Mouse (Mus musculus): Measurements from ENCODE around the gene Rac1.
"Not testable (repeated sequence)": the region's sequence is repeated elsewhere in the genome, so short reads cannot be mapped to it uniquely, and the experiment has no call there.

Gene Rac1

GRCm38 (mm10) chr5:143525454-143526225 lies 2.2 kb downstream of the Rac1 start:
- DNase-seq, result no peak

- DNase-seq, result no peak
Observed at GRCm38 (mm10) chr5:143522882-143523281, 5.0 kb downstream of the Rac1 start.

GRCm38 (mm10) chr5:143520415-143520814 lies 7.4 kb downstream of the Rac1 start:
- DNase-seq, result no peak

- DNase-seq, result no peak
Observed at GRCm38 (mm10) chr5:143518045-143518591, 9.7 kb downstream of the Rac1 start.

GRCm38 (mm10) chr5:143517436-143517835 lies 10.4 kb downstream of the Rac1 start:
- no peak for DNase-seq

- no peak for DNase-seq
Observed at GRCm38 (mm10) chr5:143517005-143517404, 10.8 kb downstream of the Rac1 start.

GRCm38 (mm10) chr5:143514878-143515277 lies 13.0 kb downstream of the Rac1 start:
- no peak for DNase-seq

- no peak for DNase-seq
Observed at GRCm38 (mm10) chr5:143512305-143512704, 15.5 kb downstream of the Rac1 start.

- no peak for DNase-seq
Observed at GRCm38 (mm10) chr5:143511577-143511976, 16.3 kb downstream of the Rac1 start.

GRCm38 (mm10) chr5:143509737-143510136 lies 18.1 kb downstream of the Rac1 start:
- DNase-seq, result no peak

GRCm38 (mm10) chr5:143509294-143509693 lies 18.5 kb downstream of the Rac1 start:
- DNase-seq, result no peak

- no peak for DNase-seq
Observed at GRCm38 (mm10) chr5:143505545-143505944, 22.3 kb downstream of the Rac1 start.

- DNase-seq, result no peak
Observed at GRCm38 (mm10) chr5:143505056-143505455, 22.8 kb downstream of the Rac1 start.

- no peak for DNase-seq
Observed at GRCm38 (mm10) chr5:143504453-143504852, 23.4 kb downstream of the Rac1 start.

GRCm38 (mm10) chr5:143503740-143504139 lies 24.1 kb downstream of the Rac1 start:
- DNase-seq, result no peak

GRCm38 (mm10) chr5:143502899-143503557 lies 24.8 kb downstream of the Rac1 start:
- DNase-seq, result no peak

- peak; percentile 37 for DNase-seq
Observed at GRCm38 (mm10) chr5:143501649-143502048, 26.2 kb downstream of the Rac1 start.

- DNase-seq, result no peak
Observed at GRCm38 (mm10) chr5:143501140-143501539, 26.7 kb downstream of the Rac1 start.

- DNase-seq, result not testable (repeated sequence)
Observed at GRCm38 (mm10) chr5:143500711-143501110, 27.1 kb downstream of the Rac1 start.

- DNase-seq, result no peak
Observed at GRCm38 (mm10) chr5:143499686-143500085, 28.1 kb downstream of the Rac1 start.

- no peak for DNase-seq
Observed at GRCm38 (mm10) chr5:143499197-143499596, 28.6 kb downstream of the Rac1 start.

GRCm38 (mm10) chr5:143497451-143497850 lies 30.4 kb downstream of the Rac1 start:
- DNase-seq, result no peak

- no peak for DNase-seq
Observed at GRCm38 (mm10) chr5:143495708-143496107, 32.1 kb downstream of the Rac1 start.

GRCm38 (mm10) chr5:143493163-143493562 lies 34.7 kb downstream of the Rac1 start:
- DNase-seq, result no peak
